Mouse (Mus musculus) cerebellum, adult 2 months (tissue): ENCODE data around the gene Prkar1b.

Experiments
- CTCF ChIP-seq: fragments of 200-500 bp; IDR thresholded peaks from 2 replicates; pipeline ENCODE4 v1.5.1; 2011; ENCODE audit warnings: low read depth, mild to moderate bottlenecking, control low read depth, low read length, moderate library complexity, borderline replicate concordance; ENCODE audit not compliant: insufficient read depth
- POLR2A ChIP-seq: fragments of 200-500 bp; IDR thresholded peaks from 2 replicates; pipeline ENCODE4 v1.6.1; 2011; ENCODE audit warnings: low read length, control low read depth, borderline replicate concordance; ENCODE audit not compliant: insufficient read depth

DNA sequence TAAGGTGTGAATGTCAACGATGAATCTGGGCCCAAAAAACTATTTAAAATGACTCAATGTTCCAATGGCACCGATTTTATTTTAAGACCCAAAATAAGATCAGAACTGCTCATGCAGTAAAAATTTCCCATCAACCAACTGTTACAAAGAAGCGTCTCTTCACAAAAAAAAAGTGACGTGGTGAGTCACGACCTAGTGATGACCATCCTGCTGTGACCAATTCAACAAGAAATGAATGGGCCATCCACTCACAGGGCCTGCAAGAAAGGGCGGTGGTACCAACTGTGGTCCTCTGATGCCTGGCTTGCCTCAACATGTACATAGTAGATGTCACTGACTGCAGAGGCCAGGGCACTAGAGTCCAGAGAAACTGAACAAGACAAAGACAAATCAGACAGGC lies 160.2 kb downstream of the Prkar1b start:
- TF ChIP-seq CTCF (no peak), POLR2A (no peak)
